Mouse (Mus musculus) hindbrain, embryonic 15.5 days (tissue): ENCODE data around the gene Rasip1. TPM values are rescaled to one million over a fixed set of nuclear protein-coding genes. Genes with fewer than 3 reads are reported as not detected.

Source experiments
- ATAC-seq: fragments of 200-750 bp; cut with Nextera tagmentation; 2 replicates; pipeline ENCODE4 v1.8.0; 2017; ENCODE audit warnings: low read depth, moderate number of reproducible peaks, moderate TSS enrichment; ENCODE audit not compliant: low FRiP score
- H3K27ac ChIP-seq: fragments of 300-500 bp; sonication (generic); replicated peaks from 2 replicates; pipeline ENCODE4 v1.5.1; 2015; ENCODE audit warnings: mild to moderate bottlenecking, inconsistent platforms
- H3K27me3 ChIP-seq: fragments of 300-500 bp; sonication (generic); 2 replicates; pipeline ENCODE4 v1.6.1; 2015; ENCODE audit warnings: control low read depth, inconsistent platforms
- H3K36me3 ChIP-seq: fragments of 300-500 bp; sonication (generic); 2 replicates; pipeline ENCODE4 v1.6.1; 2015; ENCODE audit warnings: control low read depth, inconsistent platforms
- H3K4me1 ChIP-seq: fragments of 300-500 bp; sonication (generic); replicated peaks from 2 replicates; pipeline ENCODE4 v1.6.1; 2015; ENCODE audit warnings: control low read depth, inconsistent platforms
- H3K4me2 ChIP-seq: fragments of 300-500 bp; sonication (generic); 2 replicates; pipeline ENCODE4 v1.6.1; 2015; ENCODE audit warnings: moderate library complexity, mild to moderate bottlenecking, inconsistent platforms
- H3K4me3 ChIP-seq: fragments of 300-500 bp; sonication (generic); 2 replicates; pipeline ENCODE4 v1.5.1; 2015; ENCODE audit warnings: mild to moderate bottlenecking, inconsistent platforms
- H3K9ac ChIP-seq: fragments of 300-500 bp; sonication (generic); 2 replicates; pipeline ENCODE4 v1.6.1; 2015; ENCODE audit warnings: inconsistent platforms
- H3K9me3 ChIP-seq: fragments of 300-500 bp; sonication (generic); 2 replicates; pipeline ENCODE4 v1.6.1; 2016; ENCODE audit warnings: control low read depth, inconsistent platforms
- WGBS: fragments of 180-500 bp; shearing (Covaris S2); methylation state at CpG from one replicate; pipeline ENCODE4 v1.1.7; 2015; 5-methylcytosine and 5-hydroxymethylcytosine counted together
- polyA plus RNA-seq: library from polyadenylated mRNA; unstranded; fragments of >200 nt; fragmentation: Nextera tagmentation; extraction: Ambion mirVana; gene quantifications from 2 replicates; pipeline ENCODE4 v1.2.1, GENCODE M21; 2015

The Rasip1 gene
- polyA plus RNA-seq, 1 experiment from 2014 or later = 24.3 TPM

DNA sequence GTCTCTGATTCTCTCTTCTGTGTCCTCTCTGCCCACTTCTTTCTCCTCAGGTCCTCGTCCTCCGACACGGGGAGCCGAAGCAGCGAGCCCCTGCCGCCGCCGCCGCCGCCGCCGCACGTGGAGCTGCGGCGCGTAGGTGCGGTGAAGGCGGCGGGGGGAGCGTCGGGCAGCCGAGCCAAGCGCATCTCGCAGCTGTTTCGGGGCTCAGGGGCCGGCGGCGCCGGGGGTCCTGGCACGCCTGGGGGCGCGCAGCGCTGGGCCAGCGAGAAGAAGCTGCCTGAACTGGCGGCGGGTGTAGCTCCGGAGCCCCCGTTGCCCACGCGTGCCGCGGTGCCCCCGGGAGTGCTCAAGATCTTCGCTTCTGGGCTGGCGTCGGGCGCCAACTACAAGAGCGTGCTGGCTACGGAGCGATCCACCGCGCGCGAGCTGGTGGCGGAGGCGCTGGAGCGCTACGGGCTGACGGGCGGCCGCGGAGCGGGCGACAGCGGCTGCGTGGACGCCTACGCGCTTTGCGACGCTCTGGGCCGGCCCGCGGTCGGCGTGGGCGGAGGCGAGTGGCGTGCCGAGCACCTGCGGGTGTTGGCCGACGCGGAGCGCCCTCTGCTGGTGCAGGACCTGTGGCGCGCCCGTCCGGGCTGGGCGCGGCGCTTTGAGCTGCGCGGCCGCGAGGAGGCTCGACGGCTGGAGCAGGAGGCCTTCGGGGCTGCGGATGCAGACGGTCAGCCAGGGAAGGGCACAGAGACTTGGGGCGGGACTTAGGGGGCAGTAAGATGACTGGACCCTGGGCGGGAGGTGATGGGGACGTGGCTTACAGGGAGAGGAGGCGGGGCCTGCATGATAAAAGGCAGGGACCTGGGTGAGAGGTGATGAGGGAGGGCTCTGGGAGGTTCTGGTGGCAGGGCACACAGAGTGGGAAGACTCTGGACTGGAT lies 1.3 kb downstream of the Rasip1 start:
- peak overlapping the region; percentile 89 for H3K27ac ChIP-seq
- WGBS = under 1% methylated on average over 92 of the region's 105 CpGs
- ATAC-seq = peak; percentile 90
- peak overlapping the region; percentile 99 for H3K4me2 ChIP-seq
- H3K9me3 ChIP-seq = no peaks in the 10 kb centered on the region
- H3K4me3 ChIP-seq = peak overlapping the region; percentile 61
- H3K36me3 ChIP-seq = no peaks in the 10 kb centered on the region
- peaks cover 28% of the 10 kb centered on the region for H3K4me1 ChIP-seq
- 0 out of 2 replicates have a peak, but pooled peaks cover 7% of the 10 kb centered on the region for H3K27me3 ChIP-seq
- peak overlapping the region; percentile 88 for H3K9ac ChIP-seq

DNA sequence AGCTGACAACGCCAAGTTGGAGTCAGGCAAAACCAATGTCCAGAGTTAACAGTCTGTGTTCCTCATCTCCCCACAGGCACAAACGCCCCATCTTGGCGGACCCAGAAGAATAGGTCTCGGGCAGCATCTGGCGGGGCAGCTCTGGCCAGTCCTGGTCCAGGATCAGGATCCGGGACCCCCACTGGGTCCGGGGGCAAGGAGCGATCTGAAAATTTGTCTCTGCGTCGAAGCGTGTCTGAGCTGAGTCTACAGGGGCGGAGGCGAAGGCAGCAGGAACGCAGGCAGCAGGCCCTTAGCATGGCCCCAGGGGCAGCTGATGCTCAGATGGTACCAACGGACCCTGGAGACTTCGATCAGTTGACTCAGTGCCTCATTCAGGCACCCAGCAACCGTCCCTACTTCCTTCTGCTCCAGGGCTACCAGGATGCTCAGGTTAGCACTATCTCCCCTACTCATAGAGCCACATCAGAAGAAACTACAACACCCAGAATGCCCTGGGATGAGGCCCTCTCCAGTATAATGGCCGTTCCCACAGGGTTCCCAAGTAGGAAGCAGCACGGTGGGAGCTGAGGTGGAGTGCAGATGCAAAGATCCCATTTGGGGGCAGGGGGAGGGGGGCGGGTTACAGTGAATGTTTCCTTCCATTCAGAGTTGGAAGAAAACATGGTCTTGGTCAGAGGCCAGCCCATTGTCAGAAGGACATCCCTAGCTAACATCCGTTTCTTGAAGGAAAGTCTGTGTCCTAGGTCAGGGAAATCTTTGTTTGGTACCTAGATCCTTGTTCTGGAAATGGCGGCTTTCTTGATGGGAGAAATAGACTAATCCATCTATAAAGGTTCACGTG lies 3.0 kb downstream of the Rasip1 start:
- Histone ChIP-seq H3K27me3 (0 out of 2 replicates have a peak, but pooled peaks cover 7% of the 10 kb centered on the region), H3K4me2 (no peak overlapping the region; the same call in 1 of the 2 replicates), H3K4me3 (no peak overlapping the region), H3K4me1 (peaks cover 28% of the 10 kb centered on the region), H3K9ac (no peak overlapping the region), H3K36me3 (no peaks in the 10 kb centered on the region), H3K27ac (no peak overlapping the region), H3K9me3 (no peaks in the 10 kb centered on the region)
- 68% methylated on average over 23 of the region's 23 CpGs for WGBS
- no peak for ATAC-seq

DNA sequence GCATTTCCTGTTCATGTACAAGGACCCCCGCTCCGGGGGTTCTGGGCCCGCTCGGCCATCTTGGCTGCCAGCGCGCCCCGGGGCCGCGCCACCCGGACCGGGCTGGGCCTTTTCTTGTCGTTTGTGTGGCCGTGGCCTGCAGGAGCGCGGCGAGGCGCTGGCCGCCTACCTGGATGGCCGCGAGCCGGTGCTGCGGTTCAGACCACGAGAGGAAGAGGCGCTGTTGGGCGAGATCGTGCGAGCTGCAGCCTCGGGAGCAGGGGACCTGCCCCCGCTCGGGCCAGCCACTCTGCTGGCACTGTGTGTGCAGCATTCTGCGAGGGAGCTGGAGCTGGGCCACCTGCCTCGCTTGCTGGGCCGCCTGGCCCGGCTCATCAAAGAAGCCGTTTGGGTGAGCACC lies 5.2 kb downstream of the Rasip1 start:
- Histone ChIP-seq H3K9ac (peak overlapping the region; percentile 21), H3K4me3 (peak overlapping the region; percentile 20), H3K4me1 (peaks cover 24% of the 10 kb centered on the region), H3K4me2 (peak overlapping the region; percentile 50), H3K27me3 (0 out of 2 replicates have a peak, but pooled peaks cover 7% of the 10 kb centered on the region), H3K9me3 (no peaks in the 10 kb centered on the region), H3K27ac (no peak overlapping the region), H3K36me3 (peaks cover 6% of the 10 kb centered on the region)
- ATAC-seq = no peak
- WGBS = 19% methylated on average over 35 of the region's 35 CpGs

DNA sequence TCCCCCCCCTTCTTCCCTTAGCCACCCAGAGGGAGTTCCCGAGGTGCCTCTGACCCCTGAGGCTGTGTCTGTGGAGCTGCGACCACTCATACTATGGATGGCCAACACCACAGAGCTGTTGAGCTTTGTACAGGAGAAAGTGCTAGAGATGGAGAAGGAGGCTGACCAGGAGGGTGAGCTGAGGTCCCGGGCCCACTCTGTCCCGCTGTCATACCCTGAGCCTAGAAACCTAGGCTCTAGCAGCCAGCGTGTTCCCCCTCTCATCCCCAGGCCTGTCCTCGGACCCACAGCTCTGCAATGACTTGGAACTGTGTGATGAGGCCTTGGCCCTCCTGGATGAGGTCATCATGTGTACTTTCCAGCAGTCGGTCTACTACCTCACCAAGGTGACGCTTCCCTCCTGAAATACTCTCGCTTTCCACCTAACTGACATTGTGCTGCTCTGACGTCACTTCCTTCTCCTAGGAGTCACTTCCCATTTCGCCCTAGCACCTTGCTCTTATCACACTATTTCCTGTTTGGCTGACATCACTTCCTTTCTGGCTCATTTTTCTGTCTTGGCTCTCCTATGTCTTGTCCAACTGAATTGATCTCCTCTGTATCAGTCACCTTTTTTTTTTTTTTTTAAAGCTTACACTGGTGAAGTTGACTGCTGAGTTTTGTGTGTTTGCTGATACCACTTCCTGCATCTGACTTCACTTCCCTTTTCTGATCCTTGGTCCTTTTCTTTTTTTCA lies 7.8 kb downstream of the Rasip1 start:
- 0 out of 2 replicates have a peak, but pooled peaks cover 7% of the 10 kb centered on the region for H3K27me3 ChIP-seq
- peaks cover 6% of the 10 kb centered on the region for H3K36me3 ChIP-seq
- H3K27ac ChIP-seq = no peak overlapping the region
- H3K4me1 ChIP-seq = peaks cover 18% of the 10 kb centered on the region
- H3K4me2 ChIP-seq = no peak overlapping the region
- no peaks in the 10 kb centered on the region for H3K9me3 ChIP-seq
- 88% methylated on average over 11 of the region's 11 CpGs for WGBS
- H3K9ac ChIP-seq = no peak overlapping the region
- no peak for ATAC-seq
- H3K4me3 ChIP-seq = no peak overlapping the region

DNA sequence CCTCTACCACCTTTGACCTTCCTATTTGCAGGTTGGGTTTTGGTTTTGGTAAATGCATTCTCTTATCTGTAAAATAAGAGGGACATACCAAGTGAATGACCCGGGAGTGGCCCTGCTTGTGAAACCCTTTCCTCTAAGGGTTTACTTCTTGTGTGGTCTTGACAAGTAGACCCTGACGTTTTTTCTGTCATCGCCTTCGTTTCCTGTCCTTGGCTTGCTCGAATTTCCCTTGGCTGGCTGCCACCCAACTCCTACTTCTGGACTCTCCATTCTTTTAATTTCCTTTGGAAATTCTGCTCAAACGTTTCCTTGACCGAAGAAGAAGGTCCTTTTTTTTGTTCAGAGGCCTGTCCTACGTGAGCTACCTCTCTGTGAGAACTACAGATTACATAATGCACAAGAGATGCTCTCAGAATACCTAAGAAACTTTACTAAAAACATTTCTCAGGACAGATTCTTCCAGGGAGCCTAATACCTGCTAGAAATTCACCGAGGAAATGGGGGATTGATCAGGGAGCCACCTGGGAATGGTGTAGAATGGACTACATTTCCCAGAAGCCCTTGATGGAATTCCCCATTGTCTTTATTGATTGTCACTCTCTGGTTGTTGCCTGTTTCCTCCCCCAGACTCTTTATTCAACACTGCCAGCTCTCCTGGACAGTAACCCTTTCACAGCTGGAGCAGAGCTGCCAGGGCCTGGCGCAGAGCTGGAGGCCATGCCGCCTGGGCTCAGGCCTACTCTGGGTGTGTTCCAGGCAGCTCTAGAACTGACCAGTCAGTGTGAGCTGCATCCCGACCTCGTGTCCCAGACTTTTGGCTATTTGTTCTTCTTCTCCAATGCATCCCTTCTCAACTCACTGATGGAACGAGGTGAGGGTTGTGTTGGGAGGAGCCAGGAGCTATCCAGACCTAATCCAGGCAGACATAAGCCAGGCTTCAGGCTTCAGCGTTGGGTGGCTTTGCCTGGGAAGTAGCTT lies 8.7 kb downstream of the Rasip1 start:
- H3K27ac ChIP-seq = no peak overlapping the region
- H3K4me1 ChIP-seq = peaks cover 16% of the 10 kb centered on the region
- H3K27me3 ChIP-seq = 0 out of 2 replicates have a peak, but pooled peaks cover 7% of the 10 kb centered on the region
- WGBS = 84% methylated on average over 15 of the region's 15 CpGs
- ATAC-seq = no peak
- no peak overlapping the region for H3K4me2 ChIP-seq
- H3K9me3 ChIP-seq = no peaks in the 10 kb centered on the region
- no peak overlapping the region for H3K4me3 ChIP-seq
- H3K9ac ChIP-seq = no peak overlapping the region
- H3K36me3 ChIP-seq = peaks cover 6% of the 10 kb centered on the region

DNA sequence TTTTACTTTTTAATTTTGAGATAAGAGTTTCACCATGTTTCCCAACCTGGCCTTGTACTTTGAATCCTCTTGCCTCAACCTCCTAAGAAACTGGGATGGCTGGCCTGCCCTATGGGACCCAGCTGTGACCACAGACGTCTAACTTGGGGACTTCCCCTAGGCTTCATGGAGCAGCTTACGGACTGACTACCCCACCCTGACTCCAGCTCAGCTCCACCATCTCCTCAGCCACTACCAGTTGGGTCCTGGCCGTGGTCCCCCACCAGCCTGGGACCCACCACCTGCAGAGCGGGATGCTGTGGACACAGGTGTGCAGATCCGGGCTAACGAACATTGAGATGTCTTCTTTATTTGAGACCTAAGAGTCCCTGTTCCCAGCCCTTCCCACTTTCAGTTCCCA lies 10.4 kb downstream of the Rasip1 start:
- peaks cover 22% of the 10 kb centered on the region for H3K4me1 ChIP-seq
- peak overlapping the region; percentile 69 for H3K4me2 ChIP-seq
- H3K9me3 ChIP-seq = no peaks in the 10 kb centered on the region
- 92% methylated on average over 6 of the region's 6 CpGs for WGBS
- H3K27ac ChIP-seq = no peak overlapping the region
- no peak overlapping the region; the same call in 1 of the 2 replicates for H3K4me3 ChIP-seq
- H3K9ac ChIP-seq = no peak overlapping the region
- H3K36me3 ChIP-seq = peaks cover 6% of the 10 kb centered on the region
- H3K27me3 ChIP-seq = no peaks in the 10 kb centered on the region
- no peak for ATAC-seq

DNA sequence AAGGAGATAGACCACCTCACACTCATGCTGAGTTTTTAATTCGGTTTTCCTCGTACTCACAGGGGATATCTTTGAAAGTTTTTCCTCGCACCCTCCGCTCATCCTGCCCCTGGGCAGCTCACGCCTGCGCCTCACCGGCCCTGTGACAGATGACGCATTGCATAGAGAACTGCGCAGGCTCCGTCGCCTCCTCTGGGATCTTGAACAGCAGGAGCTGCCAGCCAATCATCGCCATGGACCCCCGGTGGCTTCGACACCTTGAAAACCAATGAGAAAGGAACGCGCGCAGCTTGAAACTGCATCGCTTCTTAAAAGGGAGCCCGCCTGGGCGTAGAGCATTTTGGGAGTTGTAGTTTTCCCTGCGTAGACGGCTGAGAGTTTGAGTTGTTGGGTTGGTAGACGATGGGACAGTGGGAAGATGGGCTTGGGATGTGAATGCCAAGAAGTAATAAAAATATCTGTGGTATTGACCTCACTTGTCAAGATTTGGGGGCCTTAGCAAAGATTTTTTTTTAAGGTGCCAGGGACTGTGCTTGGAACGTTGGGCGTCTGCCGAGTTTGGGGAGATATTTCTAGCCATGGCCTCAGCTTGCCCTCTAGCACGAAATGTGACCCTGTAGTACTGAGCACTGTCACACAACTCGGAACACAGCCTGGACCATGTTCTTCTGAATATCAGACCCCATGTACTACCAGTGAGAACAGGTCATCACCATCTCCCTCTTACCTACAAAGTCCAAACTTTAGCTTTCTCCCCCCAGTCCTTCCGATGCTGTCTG lies 11.5 kb downstream of the Rasip1 start:
- WGBS = 18% methylated on average over 29 of the region's 29 CpGs
- Histone ChIP-seq H3K9ac (peak overlapping the region; percentile 41), H3K27ac (peak overlapping the region; percentile 61), H3K4me3 (peak overlapping the region; percentile 37), H3K4me1 (peaks cover 26% of the 10 kb centered on the region), H3K9me3 (no peaks in the 10 kb centered on the region), H3K27me3 (no peaks in the 10 kb centered on the region), H3K4me2 (peak overlapping the region; percentile 69), H3K36me3 (peaks cover 6% of the 10 kb centered on the region)
- peak; percentile 90 for ATAC-seq

DNA sequence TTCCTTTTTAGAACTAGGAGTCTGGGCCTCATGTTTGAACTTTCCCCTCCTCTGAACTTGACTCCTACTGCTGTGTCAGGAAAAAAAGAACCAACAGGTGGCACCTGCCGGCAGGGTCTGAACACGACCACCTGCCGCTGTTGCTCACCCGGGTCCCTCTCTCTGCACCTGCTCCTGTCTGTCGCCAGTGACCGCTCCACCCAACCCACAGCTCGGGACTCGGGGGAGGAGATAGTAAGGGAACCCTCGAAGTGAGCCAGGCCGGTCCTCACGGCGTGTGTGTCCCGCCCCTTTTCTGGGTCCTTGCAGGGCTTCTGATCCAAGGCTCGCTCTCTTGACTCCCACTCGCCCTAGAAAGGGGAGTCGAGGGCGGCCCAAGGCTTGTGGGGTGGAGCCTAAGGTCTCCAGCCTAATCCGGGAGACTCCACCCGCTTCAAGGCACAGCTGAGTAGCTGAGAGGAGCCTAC lies 12.3 kb downstream of the Rasip1 start, which contains the start of gene Mamstr:
Gene Mamstr (plus strand): TSS at position 417 of the 467 bp plus-strand sequence.
- Histone ChIP-seq H3K4me1 (peaks cover 34% of the 10 kb centered on the region), H3K9me3 (no peaks in the 10 kb centered on the region), H3K9ac (no peak within 1 kb of the TSS), H3K36me3 (peaks cover 6% of the 10 kb centered on the region), H3K4me3 (no peak within 1 kb of the TSS), H3K4me2 (peak within 1 kb of the TSS; percentile 69), H3K27ac (no peak within 1 kb of the TSS), H3K27me3 (no peaks in the 10 kb centered on the region)
- ATAC-seq = no peak
- 26% methylated on average over 19 of the region's 19 CpGs for WGBS

DNA sequence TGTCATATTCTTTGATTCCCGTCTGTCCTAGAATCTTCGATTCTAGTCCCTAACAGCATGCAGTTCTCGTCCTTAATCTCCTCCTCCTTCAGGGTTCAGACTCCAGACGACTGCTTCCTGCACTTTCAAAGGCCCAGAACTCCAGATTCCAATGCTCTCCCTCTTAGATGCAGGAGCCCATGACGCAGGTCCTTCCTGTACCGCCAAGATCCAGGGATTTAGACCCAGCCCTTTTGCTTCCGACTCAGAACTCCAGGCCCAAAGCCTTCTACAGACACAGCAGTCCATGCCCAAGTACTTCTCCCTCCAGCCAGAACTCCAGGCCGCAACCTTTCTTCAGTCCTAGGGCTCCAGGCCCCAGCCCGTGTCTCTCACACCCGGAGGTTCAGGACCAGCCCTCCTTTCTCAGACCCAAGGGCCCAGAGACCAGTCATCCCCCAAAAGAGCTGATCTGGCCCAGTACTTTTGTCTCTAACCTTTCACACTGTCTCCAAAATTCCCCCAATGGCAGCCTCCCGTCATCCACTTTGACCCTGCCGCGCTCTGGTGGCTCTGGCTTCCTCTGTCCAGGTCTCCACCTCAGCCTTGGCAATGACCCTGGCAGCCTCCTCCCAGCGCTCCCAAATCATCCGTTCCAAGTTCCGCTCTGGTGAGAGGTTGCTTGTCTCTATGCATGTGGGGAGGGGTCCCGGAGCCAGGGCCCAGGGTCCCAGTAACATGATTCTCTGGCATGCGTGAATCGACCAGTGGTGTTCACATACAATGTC lies 13.1 kb downstream of the Rasip1 start:
- ATAC-seq = no peak

More for the DNA sequence above, 13.1 kb downstream of the Rasip1 start:
- no peak overlapping the region for H3K4me3 ChIP-seq
- WGBS = 74% methylated on average over 19 of the region's 19 CpGs
- no peak overlapping the region for H3K27ac ChIP-seq
- no peaks in the 10 kb centered on the region for H3K27me3 ChIP-seq
- H3K4me1 ChIP-seq = peaks cover 39% of the 10 kb centered on the region
- no peaks in the 10 kb centered on the region for H3K9me3 ChIP-seq
- peaks cover 6% of the 10 kb centered on the region for H3K36me3 ChIP-seq
- no peak overlapping the region for H3K9ac ChIP-seq
- no peak overlapping the region for H3K4me2 ChIP-seq
